Comparison of ENCODE assay signal across 31 mouse cellular contexts in the genomic region with DNA sequence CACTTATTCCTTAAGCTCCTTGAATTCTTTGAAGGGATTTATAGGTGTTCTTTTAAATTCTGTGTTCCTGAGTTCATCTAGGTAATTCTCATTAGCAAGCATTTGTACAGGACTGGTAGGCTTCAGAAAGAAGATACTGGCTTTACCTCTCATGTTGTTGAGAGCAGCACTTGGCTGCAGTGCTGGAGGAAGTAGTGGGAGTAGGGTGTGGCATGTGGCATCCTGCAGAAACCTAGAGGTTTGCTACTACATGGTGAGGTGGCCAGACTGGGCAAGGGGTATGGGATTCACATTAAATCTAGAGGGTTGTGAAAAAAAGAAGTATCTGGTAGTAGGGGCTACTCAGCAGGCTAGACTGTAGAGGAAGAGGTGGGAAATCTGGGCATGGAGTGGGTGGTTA. TPM values are rescaled to one million over a fixed set of nuclear protein-coding genes. Genes with fewer than 3 reads are reported as not detected.
DNase-seq lines count a peak whose midpoint lies in the region; ATAC-seq lines count a peak whose summit lies in the region.
"Had no signal": no experiment of that assay in that cellular context is flagged by ENCODE, and none has a peak within 500 bp of the region (broad histone marks: within the 10 kb centered on the region; RNA-seq: fewer than 3 reads in every experiment).

No protein-coding gene starts in this region.

- H3K9me3 ChIP-seq in intestine, embryonic 14.5 days (ENCODE audit: control insufficient read depth, low read length), result no peaks in the 10 kb centered on the region
- no peaks in the 10 kb centered on the region for H3K9me3 ChIP-seq in intestine, embryonic 16.5 days (ENCODE audit: control insufficient read depth, low read length)
- H3K9me3 ChIP-seq: embryonic facial prominence, embryonic 13.5 days; embryonic facial prominence, embryonic 15.5 days; forebrain, embryonic 10.5 days; forebrain, embryonic 12.5 days; G1E had no signal

- no peak overlapping the region for H3K4me3 ChIP-seq in intestine, embryonic 14.5 days (ENCODE audit: low read depth, low read length)
- H3K4me3 ChIP-seq in intestine, embryonic 16.5 days (ENCODE audit: low read length), result no peak overlapping the region
- H3K4me3 ChIP-seq: embryonic facial prominence, embryonic 13.5 days; embryonic facial prominence, embryonic 15.5 days; erythroblast, embryonic 14.5 days; forebrain, embryonic 10.5 days; forebrain, embryonic 12.5 days had no signal

- H3K27me3 ChIP-seq in intestine, embryonic 14.5 days (replicated peaks; ENCODE audit: control insufficient read depth, insufficient read depth, low read length), result no peaks in the 10 kb centered on the region
- H3K27me3 ChIP-seq in intestine, embryonic 16.5 days (replicated peaks; ENCODE audit: control insufficient read depth, insufficient read depth, low read length), result no peaks in the 10 kb centered on the region
- H3K27me3 ChIP-seq: CH12.LX; embryonic facial prominence, embryonic 13.5 days; embryonic facial prominence, embryonic 15.5 days; forebrain, embryonic 12.5 days had no signal

- H3K4me2 ChIP-seq in intestine, embryonic 14.5 days (ENCODE audit: low read length), result no peak overlapping the region
- no peak overlapping the region for H3K4me2 ChIP-seq in intestine, embryonic 16.5 days (ENCODE audit: low read depth, low read length)
- H3K4me2 ChIP-seq: embryonic facial prominence, embryonic 13.5 days; embryonic facial prominence, embryonic 15.5 days; forebrain, embryonic 12.5 days had no signal

- no peak overlapping the region for H3K9ac ChIP-seq in intestine, embryonic 14.5 days (ENCODE audit: low read length)
- H3K9ac ChIP-seq in intestine, embryonic 16.5 days (ENCODE audit: low read depth, low read length), result no peak overlapping the region
- H3K9ac ChIP-seq: embryonic facial prominence, embryonic 13.5 days; embryonic facial prominence, embryonic 15.5 days; forebrain, embryonic 12.5 days; forebrain, postnatal 0 days had no signal

- DNase-seq in intestine, embryonic 14.5 days (ENCODE audit: low spot score), result peak; percentile 6
- peak; percentile 52 for DNase-seq in CD4-positive, CD25-positive, alpha-beta regulatory T cell, adult 2 months (ENCODE audit: low read depth, low spot score)
- DNase-seq in frontal cortex, adult 2 months (ENCODE audit: extremely low spot score in 1 of 2, low spot score in 1 of 2), result no peak
- no peak for DNase-seq in natural killer cell, adult 2 months (ENCODE audit: low spot score in 2 of 2)
- no peak for DNase-seq in thymus, postnatal 36 days
- DNase-seq: adrenal gland, adult 2 months; adrenal gland, postnatal 10 days; adrenal gland, postnatal 25 days; cerebellum, adult 11 months; cerebellum, adult 18-20 months; cerebellum, adult 8-10 months; cerebellum, adult 9-11 months; cerebellum, postnatal 14 days; cerebellum, postnatal 36 days; embryo, embryonic 11 days; forebrain, postnatal 0 days had no signal

- H3K27ac ChIP-seq in intestine, embryonic 14.5 days (ENCODE audit: low read depth), result no peak overlapping the region
- no peak overlapping the region for H3K27ac ChIP-seq in intestine, embryonic 16.5 days (ENCODE audit: low read length)
- H3K27ac ChIP-seq: embryonic facial prominence, embryonic 13.5 days; embryonic facial prominence, embryonic 15.5 days; forebrain, embryonic 10.5 days; forebrain, embryonic 12.5 days had no signal

- no peak for ATAC-seq in intestine, embryonic 14.5 days (replicated peaks; ENCODE audit: low FRiP score, low TSS enrichment, low read depth)
- ATAC-seq in intestine, embryonic 16.5 days, result no peak
- peak; percentile 26 for ATAC-seq in activated CD4-positive, CD25-positive, alpha-beta regulatory T cell, adult 4 months
- ATAC-seq in inflammation-experienced regulatory T-cells, adult 6 months, result peak; percentile 44
- ATAC-seq: forebrain, embryonic 14.5 days; forebrain, postnatal 0 days; Patski had no signal

- no peaks in the 10 kb centered on the region for H3K4me1 ChIP-seq in intestine, embryonic 14.5 days (replicated peaks; ENCODE audit: control insufficient read depth, insufficient read depth, low read length)
- no peaks in the 10 kb centered on the region for H3K4me1 ChIP-seq in intestine, embryonic 16.5 days (ENCODE audit: control insufficient read depth, insufficient read depth, low read length)
- H3K4me1 ChIP-seq: embryonic facial prominence, embryonic 13.5 days; embryonic facial prominence, embryonic 15.5 days; forebrain, embryonic 10.5 days; forebrain, embryonic 12.5 days had no signal

- H3K36me3 ChIP-seq in intestine, embryonic 14.5 days (ENCODE audit: control insufficient read depth, insufficient read depth, low read length), result no peaks in the 10 kb centered on the region
- no peaks in the 10 kb centered on the region for H3K36me3 ChIP-seq in intestine, embryonic 16.5 days (ENCODE audit: control insufficient read depth, insufficient read depth, low read length)
- H3K36me3 ChIP-seq: embryonic facial prominence, embryonic 13.5 days; embryonic facial prominence, embryonic 15.5 days; forebrain, embryonic 10.5 days; forebrain, embryonic 12.5 days; G1E had no signal

RNA-seq across cellular contexts. Expression of a gene that starts 31.1 kb away (rescaled TPM):
- polyA plus RNA-seq in intestine, embryonic 14.5 days (2014; fragmentation: Nextera tagmentation; extraction: Ambion mirVana), result 1.6 and 1.7 TPM in 2 replicates
- polyA plus RNA-seq in intestine, embryonic 16.5 days (2015; fragmentation: Nextera tagmentation; extraction: Ambion mirVana), result 0.86 and 1.3 TPM in 2 replicates
- polyA plus RNA-seq in activated CD4-positive, CD25-positive, alpha-beta regulatory T cell, adult 4 months (2017; shearing (Covaris generic)), result 100 to 1,000 TPM; 142 to 148 TPM
- 100 to 1,000 TPM in 1 of 3 experiments, 10 to 100 TPM in 2; 13.5 to 296 (median 19.9) TPM for polyA plus RNA-seq in inflammation-experienced regulatory T-cells, adult 6 months (2017; shearing (Covaris generic))
- 0.08 and 0.21 TPM in 2 replicates for polyA plus RNA-seq in frontal cortex, adult 2 months (2012; rRNA removed)
- polyA plus RNA-seq: brain, embryonic 14.5 days; C2C12; embryonic facial prominence, embryonic 11.5 days; erythroblast, embryonic 14.5 days; forebrain, embryonic 10.5 days; forebrain, embryonic 12.5 days; forebrain, embryonic 14.5 days; forebrain, postnatal 0 days had no signal

RNA-seq across cellular contexts. Expression of a gene that starts 58.7 kb away (rescaled TPM):
- not detected in 2 replicates for polyA plus RNA-seq in intestine, embryonic 14.5 days (2014; fragmentation: Nextera tagmentation; extraction: Ambion mirVana)
- not detected in 2 replicates for polyA plus RNA-seq in intestine, embryonic 16.5 days (2015; fragmentation: Nextera tagmentation; extraction: Ambion mirVana)
- polyA plus RNA-seq in activated CD4-positive, CD25-positive, alpha-beta regulatory T cell, adult 4 months (2017; shearing (Covaris generic)), result 10 to 100 TPM in 1 of 2 experiments, 1 to 10 TPM in 1; 6.0 to 10.5 TPM
- 1 to 10 TPM; 3.0 to 5.8 (median 4.6) TPM for polyA plus RNA-seq in inflammation-experienced regulatory T-cells, adult 6 months (2017; shearing (Covaris generic))
- polyA plus RNA-seq in frontal cortex, adult 2 months (2012; rRNA removed), result 0.62 and 1.6 TPM in 2 replicates
- polyA plus RNA-seq: adrenal gland, adult 2 months; brain, embryonic 14.5 days; C2C12; embryonic facial prominence, embryonic 11.5 days; erythroblast, embryonic 14.5 days; forebrain, embryonic 10.5 days; forebrain, embryonic 12.5 days; forebrain, embryonic 14.5 days; forebrain, postnatal 0 days; G1E; Patski had no signal

Comparison
In these comparisons a context has a peak if more than half of its experiments do, and no peak if none do; other contexts are left out.
1. ATAC-seq: peak in activated CD4-positive, CD25-positive, alpha-beta regulatory T cell, adult 4 months (single experiment) and inflammation-experienced regulatory T-cells, adult 6 months (single experiment); none in intestine, embryonic 14.5 days (single experiment) and intestine, embryonic 16.5 days (single experiment).
2. DNase-seq: peak in intestine, embryonic 14.5 days (single experiment) and CD4-positive, CD25-positive, alpha-beta regulatory T cell, adult 2 months (single experiment); none in frontal cortex, adult 2 months (0 of 2), natural killer cell, adult 2 months (0 of 2) and thymus, postnatal 36 days (0 of 2).